Mouse (Mus musculus) midbrain, embryonic 16.5 days (tissue): ENCODE measurements at regions not wholly inside any gene's neighbourhood (a gene's known extent, or its start where the extent isn't known, plus 50 kb on each side); places are given as distances from the start of the nearest gene placed in this dataset.

Experiments
- ATAC-seq: fragments of 200-750 bp; cut with Nextera tagmentation; 2 replicates; pipeline ENCODE4 v1.8.0; 2017; ENCODE audit warnings: moderate TSS enrichment
- H3K27ac ChIP-seq: fragments of 300-500 bp; sonication (generic); 2 replicates; pipeline ENCODE4 v1.5.1; 2014; ENCODE audit warnings: mild to moderate bottlenecking, low read length, mixed read lengths
- H3K27me3 ChIP-seq: fragments of 300-500 bp; sonication (generic); 2 replicates; pipeline ENCODE4 v1.6.1; 2014; ENCODE audit warnings: low read depth, low read length, mixed read lengths; ENCODE audit not compliant: control insufficient read depth, insufficient read depth
- H3K36me3 ChIP-seq: fragments of 300-500 bp; sonication (generic); 2 replicates; pipeline ENCODE4 v1.6.1; 2014; ENCODE audit warnings: mild to moderate bottlenecking, low read length, moderate library complexity, mixed read lengths; ENCODE audit not compliant: control insufficient read depth, insufficient read depth
- H3K4me1 ChIP-seq: fragments of 300-500 bp; sonication (generic); 2 replicates; pipeline ENCODE4 v1.6.1; 2014; ENCODE audit warnings: mild to moderate bottlenecking, low read length, mixed read lengths; ENCODE audit not compliant: control insufficient read depth, insufficient read depth
- H3K4me2 ChIP-seq: fragments of 300-500 bp; sonication (generic); 2 replicates; pipeline ENCODE4 v1.6.1; 2014; ENCODE audit warnings: mild to moderate bottlenecking, low read length, mixed read lengths
- H3K4me3 ChIP-seq: fragments of 300-500 bp; sonication (generic); 2 replicates; pipeline ENCODE4 v1.5.1; 2014; ENCODE audit warnings: low read depth, mild to moderate bottlenecking, low read length, moderate library complexity, mixed read lengths
- H3K9ac ChIP-seq: fragments of 300-500 bp; sonication (generic); 2 replicates; pipeline ENCODE4 v1.6.1; 2014; ENCODE audit warnings: low read depth, low read length, mixed read lengths
- H3K9me3 ChIP-seq: fragments of 300-500 bp; sonication (generic); replicated peaks from 2 replicates; pipeline ENCODE4 v1.6.1; 2014; ENCODE audit warnings: mild to moderate bottlenecking, low read length, mixed read lengths; ENCODE audit not compliant: control insufficient read depth, poor library complexity, severe bottlenecking
- WGBS: fragments of 180-500 bp; shearing (Covaris S2); extraction: QIAGEN DNeasy Blood & Tissue Kit; methylation state at CpG from one replicate; pipeline ENCODE4 v1.1.7; 2014; 5-methylcytosine and 5-hydroxymethylcytosine counted together

GRCm38 (mm10) chr2:82698417-82698988, 244.9 kb upstream of the Fsip2 start:
- peak; percentile 67; the same call in 1 of the 2 replicates for ATAC-seq
- Histone ChIP-seq H3K4me2 (peak overlapping the region; percentile 53), H3K4me1 (no peaks in the 10 kb centered on the region), H3K36me3 (no peaks in the 10 kb centered on the region), H3K27ac (no peak overlapping the region), H3K9me3 (no peaks in the 10 kb centered on the region), H3K4me3 (peak overlapping the region; percentile 21; the same call in 1 of the 2 replicates), H3K27me3 (no peaks in the 10 kb centered on the region), H3K9ac (peak overlapping the region; percentile 48; the same call in 1 of the 2 replicates)
- WGBS = 18% methylated on average over 8 of the region's 8 CpGs

- no peaks in the 10 kb centered on the region for H3K4me1 ChIP-seq
- ATAC-seq = no peak
- no peak overlapping the region for H3K4me2 ChIP-seq
- no peaks in the 10 kb centered on the region for H3K27me3 ChIP-seq
- no peak overlapping the region for H3K27ac ChIP-seq
- WGBS = 68% methylated on average over 2 of the region's 2 CpGs
- no peaks in the 10 kb centered on the region for H3K9me3 ChIP-seq
- H3K4me3 ChIP-seq = no peak overlapping the region
- H3K36me3 ChIP-seq = no peaks in the 10 kb centered on the region
- no peak overlapping the region for H3K9ac ChIP-seq
Observed at GRCm38 (mm10) chr2:82701851-82702250, 241.6 kb upstream of the Fsip2 start.

GRCm38 (mm10) chr2:82715773-82716172, 227.7 kb upstream of the Fsip2 start:
- H3K36me3 ChIP-seq = no peaks in the 10 kb centered on the region
- H3K9ac ChIP-seq = no peak overlapping the region
- no peak overlapping the region for H3K4me3 ChIP-seq
- no peak overlapping the region for H3K4me2 ChIP-seq
- WGBS = 69% methylated on average over 3 of the region's 3 CpGs
- no peak overlapping the region for H3K27ac ChIP-seq
- no peak for ATAC-seq
- H3K9me3 ChIP-seq = no peaks in the 10 kb centered on the region
- H3K27me3 ChIP-seq = no peaks in the 10 kb centered on the region
- no peaks in the 10 kb centered on the region for H3K4me1 ChIP-seq
